Mouse (Mus musculus) layer of hippocampus, adult 2 months (tissue): ENCODE data around the gene Foxf2. TPM values are rescaled to one million over a fixed set of nuclear protein-coding genes. Genes with fewer than 3 reads are reported as not detected.

Experiments used
- DNase-seq, 2 experiments: peaks; one replicate each; pipeline ENCODE4 v3.0.0; 2022; ENCODE audit warnings: low spot score in 2 of 2
- H3K27ac ChIP-seq: fragments of 200-600 bp; 2 replicates; pipeline ENCODE4 v1.8.1; 2022
- H3K4me3 ChIP-seq: fragments of 200-600 bp; 2 replicates; pipeline ENCODE4 v1.8.1; 2022; ENCODE audit warnings: mild to moderate bottlenecking
- CTCF ChIP-seq: fragments of 200-600 bp; conservative IDR thresholded peaks from 2 replicates; pipeline ENCODE4 v1.8.1; 2022; ENCODE audit warnings: antibody characterized with exemption, mild to moderate bottlenecking, moderate library complexity
- microRNA-seq, 2 experiments: library from miRNA; unstranded; fragments of <30 nt; microRNA quantifications; one replicate each; pipeline ENCODE4 v1.2.0; 2021
- total RNA-seq, 2 experiments: library from RNA; stranded (reverse); gene quantifications; 2 replicates each; pipeline ENCODE4 v1.2.3; 2021

Gene Foxf2
- total RNA-seq, 2 experiments from 2014 or later, result 4.7 to 5.5 TPM

GRCm38 (mm10) chr13:31658963-31659362 is 33.3 kb downstream of the Foxf2 start:
- DNase-seq, result peak; percentile 63 to 85
- H3K4me3 ChIP-seq, result no peak overlapping the region
- peak; percentile 92 for TF ChIP-seq CTCF
- H3K27ac ChIP-seq, result no peak overlapping the region

- Histone ChIP-seq H3K27ac (no peak overlapping the region), H3K4me3 (no peak overlapping the region)
- DNase-seq, result no peak
- no peak for TF ChIP-seq CTCF
These were observed 35.6 kb downstream of the Foxf2 start for GRCm38 (mm10) chr13:31661211-31661610.

DNA sequence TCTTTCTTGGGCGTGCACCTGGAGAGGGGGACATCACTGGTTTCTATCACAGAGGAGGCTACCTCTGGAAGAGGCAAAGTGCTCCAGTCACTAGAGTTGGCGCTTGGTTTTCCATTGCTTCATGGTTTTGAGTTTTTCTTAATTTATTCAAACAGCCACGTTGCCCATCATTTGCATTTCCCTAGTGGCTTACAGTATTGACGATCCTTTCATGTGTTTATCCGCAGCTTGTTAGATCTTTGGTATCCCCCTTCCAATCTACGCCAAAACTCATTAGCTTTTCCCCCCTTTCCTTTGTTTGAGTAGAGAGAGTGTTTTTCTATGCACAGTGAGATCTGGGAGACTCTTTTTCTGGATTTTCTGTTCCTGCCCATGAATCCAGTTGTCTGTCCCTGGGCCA is 39.8 kb downstream of the Foxf2 start:
- H3K4me3 ChIP-seq, result no peak overlapping the region
- TF ChIP-seq CTCF, result no peak
- no peak for DNase-seq
- H3K27ac ChIP-seq, result no peak overlapping the region

GRCm38 (mm10) chr13:31667919-31668524 is 42.4 kb downstream of the Foxf2 start:
- no peak for DNase-seq
- no peak for TF ChIP-seq CTCF
- H3K4me3 ChIP-seq, result no peak overlapping the region
- H3K27ac ChIP-seq, result no peak overlapping the region

- Histone ChIP-seq H3K4me3 (no peak overlapping the region), H3K27ac (no peak overlapping the region)
- TF ChIP-seq CTCF, result no peak
- no peak for DNase-seq
These were observed 46.5 kb downstream of the Foxf2 start for GRCm38 (mm10) chr13:31672093-31672492.

Small RNA genes lying within 50 kb of the gene (microRNA-seq; reads per million reads assigned to microRNA genes)
- 0 reads per million in 2 experiments for gene Gm27516

Other genes starting within 250 kb of the Foxf2 start
- gene Foxq1, start 69.7 kb upstream of the Foxf2 start, total RNA-seq, result 1 to 10 TPM; 2.8 TPM
- gene A530084C06Rik, start 66.5 kb upstream of the Foxf2 start, total RNA-seq, result under 1 TPM; 0.67 to 0.71 TPM
- 1 to 10 TPM; 4.2 to 5.2 TPM for gene Foxc1, start 180.8 kb downstream of the Foxf2 start, total RNA-seq